Mouse (Mus musculus): ENCODE results near the gene Pfkfb4.

The Pfkfb4 gene

GRCm38 (mm10) chr9:108992620-108993361 lies 1.2 kb downstream of the Pfkfb4 start:
- DNase-seq (ENCODE audit: low read depth, low spot score) = no peak

GRCm38 (mm10) chr9:108996411-108996810 lies 4.8 kb downstream of the Pfkfb4 start:
- no peak for DNase-seq (ENCODE audit: low read depth, low spot score)

DNA sequence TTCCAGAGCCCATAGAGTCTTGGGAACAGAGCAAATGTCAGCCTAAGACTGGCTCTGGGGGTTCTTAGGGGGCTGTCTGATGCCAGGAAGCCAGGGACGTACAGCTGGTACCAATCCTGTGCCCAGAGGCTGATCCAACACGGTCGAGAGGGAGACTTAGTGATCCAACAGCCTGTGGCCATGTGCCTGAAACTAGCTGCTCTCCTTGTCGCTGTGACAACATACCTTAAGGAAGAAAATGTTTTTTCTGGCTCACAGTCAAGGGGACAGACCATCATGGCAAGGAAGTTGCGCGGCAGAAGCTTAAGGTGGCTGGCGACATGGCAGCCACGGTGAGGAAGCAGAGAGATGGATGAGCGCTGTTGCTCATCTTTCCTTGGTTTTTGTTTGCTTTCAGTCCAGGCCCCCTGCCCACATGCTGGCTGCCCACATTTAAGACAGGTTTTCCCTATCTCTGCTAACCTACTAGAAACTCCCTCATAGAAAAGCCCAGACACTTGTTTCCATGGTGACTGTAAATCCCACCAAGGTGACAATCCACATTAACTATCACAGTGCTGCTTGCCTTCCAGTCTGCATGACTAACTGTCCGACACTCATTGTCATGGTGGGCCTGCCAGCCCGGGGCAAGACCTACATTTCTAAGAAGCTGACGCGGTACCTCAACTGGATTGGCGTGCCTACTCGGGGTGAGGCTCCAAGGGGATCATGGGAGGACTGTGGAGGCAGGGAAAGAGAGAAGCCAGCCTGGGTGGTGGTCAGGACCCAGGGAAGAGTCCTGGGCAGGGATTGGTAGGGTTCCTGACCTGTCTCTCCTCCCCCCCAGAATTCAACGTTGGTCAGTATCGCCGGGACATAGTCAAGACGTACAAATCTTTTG lies 6.9 kb downstream of the Pfkfb4 start:
- no peak for DNase-seq (ENCODE audit: low read depth, low spot score)

DNA sequence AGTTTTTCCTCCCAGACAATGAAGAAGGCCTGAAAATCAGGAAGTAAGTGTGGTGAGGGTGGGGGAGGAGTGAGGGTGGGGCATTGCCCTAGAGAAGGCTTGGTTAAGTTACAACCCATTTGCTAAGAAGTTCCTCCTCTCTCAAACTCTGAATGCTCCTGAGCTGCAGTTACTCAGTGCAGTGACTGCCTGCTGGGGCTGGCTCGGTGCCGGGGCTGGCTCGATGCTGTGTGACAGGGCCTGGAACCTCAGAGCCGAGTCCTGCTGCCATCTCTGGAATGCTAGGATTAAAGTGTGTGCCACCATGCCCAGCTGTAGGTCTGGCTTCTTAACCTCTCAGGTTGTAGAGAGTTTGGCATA lies 7.6 kb downstream of the Pfkfb4 start:
- no peak for DNase-seq (ENCODE audit: low read depth, low spot score)

- DNase-seq (ENCODE audit: low read depth, low spot score) = peak; percentile 61
Measured at GRCm38 (mm10) chr9:109000726-109001125, 9.1 kb downstream of the Pfkfb4 start.

DNA sequence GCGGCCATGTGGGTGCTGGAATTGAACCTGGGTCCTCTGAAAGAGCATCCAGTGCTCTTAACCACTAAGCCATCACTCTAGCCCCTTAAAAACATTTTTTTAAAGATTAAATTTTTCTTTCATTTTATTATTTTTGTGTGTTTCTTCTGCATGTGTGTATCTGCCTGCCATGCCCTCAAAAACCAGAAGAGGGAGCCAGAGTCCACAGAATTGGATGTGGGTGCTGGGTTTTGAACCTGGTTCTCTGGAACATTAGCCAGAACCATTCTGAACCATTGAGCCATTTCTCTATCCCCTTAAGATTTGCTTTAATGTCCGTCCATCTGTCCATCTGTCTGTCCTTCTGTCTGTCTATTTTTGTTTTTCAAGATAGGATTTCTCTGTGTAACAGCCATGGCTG lies 11.6 kb downstream of the Pfkfb4 start:
- DNase-seq (ENCODE audit: low read depth, low spot score) = peak; percentile 36

DNA sequence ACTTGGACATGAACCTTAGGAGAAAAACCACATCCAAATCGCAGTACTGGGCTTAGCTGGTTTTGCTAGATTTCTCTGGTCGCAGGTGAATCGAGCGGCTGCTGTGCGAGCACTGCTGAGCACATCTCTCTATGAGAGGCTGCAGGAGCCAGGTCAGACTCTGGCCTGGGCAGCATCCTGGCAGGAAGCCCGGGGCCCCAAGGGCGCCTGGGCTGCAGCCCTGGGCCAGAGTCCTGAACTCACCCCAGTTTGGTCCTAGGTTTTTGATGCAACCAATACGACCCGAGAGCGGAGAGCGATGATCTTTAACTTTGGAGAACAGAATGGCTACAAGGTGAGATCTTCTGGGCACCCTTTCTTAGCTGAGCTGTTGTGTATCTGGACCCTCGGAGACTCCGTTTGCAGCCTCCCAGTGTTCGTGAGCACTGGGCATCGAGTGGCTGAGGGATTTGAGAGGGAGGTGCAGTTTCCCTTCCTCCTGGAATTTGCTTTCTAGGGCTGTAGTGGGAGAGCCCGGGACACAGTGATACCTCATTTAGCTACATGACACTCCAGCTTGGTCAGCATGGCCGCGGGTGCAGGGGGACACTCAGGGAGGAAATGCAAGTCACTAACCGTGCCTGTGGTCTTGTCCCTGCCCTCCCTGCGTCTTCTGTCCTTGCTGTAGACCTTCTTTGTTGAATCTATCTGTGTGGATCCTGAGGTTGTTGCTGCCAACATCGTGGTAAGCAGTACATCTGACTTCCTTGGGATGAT lies 15.6 kb downstream of the Pfkfb4 start:
- DNase-seq (ENCODE audit: low read depth, low spot score) = no peak

DNA sequence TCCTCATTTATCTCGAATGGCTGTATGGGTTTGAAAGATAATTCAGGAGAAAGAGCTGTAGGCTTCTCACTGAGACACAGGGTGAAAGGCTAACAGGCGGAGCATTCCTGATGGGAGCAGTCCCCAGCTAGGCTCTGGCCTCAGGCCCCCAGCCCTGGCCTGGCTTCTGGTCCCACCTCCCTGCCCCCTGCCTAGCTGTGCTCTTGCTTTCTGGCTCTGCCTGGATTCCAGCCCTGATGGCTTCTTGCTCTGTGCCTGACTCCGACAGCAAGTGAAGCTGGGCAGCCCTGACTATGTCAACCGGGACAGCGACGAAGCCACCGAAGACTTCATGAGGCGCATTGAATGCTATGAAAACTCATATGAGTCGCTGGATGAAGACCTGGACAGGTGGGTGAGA lies 16.5 kb downstream of the Pfkfb4 start:
- DNase-seq (ENCODE audit: low read depth, low spot score) = no peak

DNA sequence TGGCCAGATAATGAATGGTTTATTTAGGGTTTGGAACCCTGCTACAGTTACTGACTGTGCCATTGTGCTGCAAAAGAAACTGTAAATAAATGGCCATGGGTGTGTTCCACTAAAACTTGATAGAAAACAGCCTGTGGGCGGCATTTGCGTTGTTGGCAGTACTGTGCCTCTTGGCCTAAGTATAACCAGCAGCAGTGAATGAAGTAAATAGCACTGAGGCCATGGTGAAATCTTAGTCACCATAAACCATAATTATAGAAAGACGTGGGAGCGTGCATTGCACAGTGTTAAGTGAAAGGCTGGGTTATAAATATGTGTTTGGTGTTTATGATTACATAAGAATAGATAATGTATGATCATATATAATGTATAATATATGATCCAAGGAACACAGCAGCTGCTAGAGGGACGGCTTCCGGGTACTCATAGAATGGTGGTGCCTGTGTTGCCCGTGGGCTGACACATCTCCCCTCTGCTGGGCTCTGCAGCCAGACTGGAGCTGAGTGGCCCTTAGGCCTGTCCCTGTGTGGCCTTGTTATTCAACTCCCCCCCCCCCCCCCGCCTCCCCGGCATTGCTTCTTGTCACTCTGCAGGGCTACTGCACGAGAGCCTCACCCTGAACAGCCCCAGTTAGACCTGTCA lies 17.5 kb downstream of the Pfkfb4 start:
- no peak for DNase-seq (ENCODE audit: low read depth, low spot score)

- no peak for DNase-seq (ENCODE audit: low read depth, low spot score)
Measured at GRCm38 (mm10) chr9:109009636-109010315, 18.2 kb downstream of the Pfkfb4 start.

GRCm38 (mm10) chr9:109010316-109010690 lies 18.7 kb downstream of the Pfkfb4 start:
- DNase-seq (ENCODE audit: low read depth, low spot score) = no peak

DNA sequence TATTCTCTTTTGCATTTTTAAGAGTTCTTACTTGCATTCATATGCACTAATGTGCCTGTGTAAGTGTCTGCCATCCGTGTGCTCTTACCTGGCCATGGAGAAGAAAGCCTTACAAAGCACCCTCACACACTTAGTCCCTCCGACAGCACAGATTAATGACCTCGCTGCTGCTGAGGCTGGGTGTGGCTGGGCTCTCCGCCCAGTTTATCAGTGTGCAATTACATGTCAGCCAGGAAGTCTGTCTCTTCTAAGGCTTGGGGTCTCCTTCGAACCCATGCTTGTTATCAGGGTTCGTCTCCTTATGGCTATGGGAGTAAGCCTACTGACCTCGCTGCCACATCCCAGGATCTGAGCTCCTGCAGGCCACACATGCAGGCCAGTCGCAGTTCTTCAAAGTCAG lies 23.8 kb downstream of the Pfkfb4 start:
- DNase-seq (ENCODE audit: low read depth, low spot score) = no peak

- no peak for DNase-seq (ENCODE audit: low read depth, low spot score)
Measured at GRCm38 (mm10) chr9:109016973-109017604, 25.5 kb downstream of the Pfkfb4 start.

DNA sequence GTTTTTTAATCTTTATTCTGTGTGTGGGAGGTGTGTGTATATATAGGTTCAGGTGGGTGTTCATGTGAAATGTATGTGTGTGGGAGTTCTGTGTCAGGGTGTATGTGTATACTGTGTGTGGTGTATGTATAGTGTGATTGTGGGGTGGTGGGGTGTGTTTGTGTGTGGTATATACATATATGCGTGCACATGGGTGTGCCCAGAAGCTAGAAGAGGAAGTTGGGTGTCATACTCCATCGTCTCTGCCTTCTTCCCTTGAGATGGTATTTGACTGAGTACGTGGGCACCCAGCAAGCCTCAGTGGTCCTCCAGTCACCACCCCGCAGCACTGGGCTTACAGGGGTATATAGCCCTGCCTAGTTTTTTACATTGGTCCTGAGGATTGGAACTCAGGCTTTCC lies 29.9 kb downstream of the Pfkfb4 start:
- DNase-seq (ENCODE audit: low read depth, low spot score) = no peak

DNA sequence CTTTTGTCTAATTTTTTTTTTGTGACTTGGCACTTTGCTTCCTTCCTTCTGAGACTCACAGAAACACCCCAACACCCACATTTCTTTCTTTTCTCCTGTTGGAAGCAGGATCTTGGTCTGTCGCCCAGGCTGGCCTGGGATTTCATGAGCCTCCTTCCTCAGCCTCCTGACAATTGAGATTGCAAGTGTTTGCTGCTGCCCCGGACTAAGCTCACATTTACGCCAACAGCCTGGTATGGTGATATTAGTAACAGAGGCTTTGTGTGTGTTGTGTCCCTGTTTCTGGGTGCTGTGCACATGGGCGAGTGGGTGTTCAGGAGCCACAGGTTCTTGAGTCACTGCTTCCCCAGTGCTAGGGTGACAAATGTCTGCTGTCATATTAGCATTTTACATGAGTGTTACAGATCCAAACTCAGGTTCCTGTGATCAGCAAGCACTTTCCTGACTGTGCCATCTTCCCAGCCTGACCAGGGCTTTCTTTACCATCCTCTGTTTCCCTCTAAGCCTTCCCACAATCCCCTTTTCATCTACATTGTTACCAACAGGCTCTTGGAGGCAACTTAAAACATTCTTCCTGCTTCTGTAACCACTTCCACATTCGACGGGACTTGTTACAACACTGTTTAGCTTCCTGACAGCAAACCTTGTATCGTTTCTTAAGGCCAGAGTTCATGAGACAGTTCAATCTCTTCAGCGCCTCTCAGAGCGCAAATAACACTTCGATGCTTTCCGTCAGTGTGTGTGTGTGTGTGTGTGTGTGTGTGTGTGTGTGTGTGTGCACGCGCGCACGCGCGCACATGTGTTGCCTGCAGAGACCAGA lies 31.5 kb downstream of the Pfkfb4 start:
- no peak for DNase-seq (ENCODE audit: low read depth, low spot score)

- DNase-seq (ENCODE audit: low read depth, low spot score) = no peak
Measured at GRCm38 (mm10) chr9:109027521-109027920, 35.9 kb downstream of the Pfkfb4 start.

- DNase-seq (ENCODE audit: low read depth, low spot score) = no peak
Measured at GRCm38 (mm10) chr9:109028421-109028820, 36.8 kb downstream of the Pfkfb4 start.

- DNase-seq (ENCODE audit: low read depth, low spot score) = no peak
Measured at GRCm38 (mm10) chr9:109028919-109029318, 37.3 kb downstream of the Pfkfb4 start.

DNA sequence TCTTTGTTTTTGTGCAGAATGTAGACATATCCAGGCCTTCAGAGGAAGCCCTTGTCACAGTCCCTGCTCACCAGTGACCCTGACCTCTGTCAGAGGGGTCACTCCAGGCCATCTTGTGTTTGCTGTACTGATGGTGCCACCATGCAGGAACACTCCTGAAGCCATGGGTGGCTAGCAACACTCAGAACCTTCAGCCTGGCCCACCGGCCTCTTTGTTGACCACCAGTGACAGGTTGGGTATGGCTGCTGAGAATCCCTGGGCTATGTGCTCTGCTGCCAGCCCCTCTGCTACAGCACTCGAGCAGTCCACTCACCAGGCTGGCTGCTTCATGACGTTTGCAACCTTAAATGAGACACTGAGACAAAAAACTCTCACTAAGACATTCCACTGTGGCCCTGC lies 38.7 kb downstream of the Pfkfb4 start:
- no peak for DNase-seq (ENCODE audit: low read depth, low spot score)

DNA sequence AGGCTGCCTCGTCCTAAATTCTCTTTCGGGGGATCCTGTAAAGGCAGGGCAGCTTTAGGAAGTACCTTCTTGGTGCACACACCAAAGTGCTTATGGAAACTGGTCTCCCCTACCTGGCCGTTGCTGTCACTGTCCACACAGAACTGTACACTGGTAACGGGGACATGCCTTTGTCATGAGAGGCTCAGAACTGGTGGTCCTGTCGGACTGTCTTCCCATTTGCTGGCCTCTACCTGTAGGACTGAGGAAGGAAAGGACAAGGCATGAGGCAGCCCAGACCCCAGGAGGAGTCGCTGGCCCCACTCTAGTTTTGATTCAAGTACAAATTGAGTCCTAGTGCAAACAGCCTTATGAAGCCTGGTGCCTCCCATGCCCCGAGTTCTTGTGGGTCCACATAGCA lies 39.4 kb downstream of the Pfkfb4 start:
- no peak for DNase-seq (ENCODE audit: low read depth, low spot score)

Data from embryo, embryonic 11.5 days (tissue).